Mouse (Mus musculus): ENCODE measurements around the gene Styxl1.

GRCm38 (mm10) chr5:135729351-135729750 lies 48.8 kb downstream of the Styxl1 start:
- TF ChIP-seq CTCF (IDR thresholded peaks at IDR 0.05; ENCODE audit: insufficient read depth, low read length) (no peak), POLR2A (IDR thresholded peaks at IDR 0.05; ENCODE audit: borderline replicate concordance, extremely low read depth, low read depth, low read length) (no peak)

Data from lung, adult 2 months (tissue).